Mouse (Mus musculus): ENCODE results near the gene 1700028J19Rik.

Gene 1700028J19Rik

DNA sequence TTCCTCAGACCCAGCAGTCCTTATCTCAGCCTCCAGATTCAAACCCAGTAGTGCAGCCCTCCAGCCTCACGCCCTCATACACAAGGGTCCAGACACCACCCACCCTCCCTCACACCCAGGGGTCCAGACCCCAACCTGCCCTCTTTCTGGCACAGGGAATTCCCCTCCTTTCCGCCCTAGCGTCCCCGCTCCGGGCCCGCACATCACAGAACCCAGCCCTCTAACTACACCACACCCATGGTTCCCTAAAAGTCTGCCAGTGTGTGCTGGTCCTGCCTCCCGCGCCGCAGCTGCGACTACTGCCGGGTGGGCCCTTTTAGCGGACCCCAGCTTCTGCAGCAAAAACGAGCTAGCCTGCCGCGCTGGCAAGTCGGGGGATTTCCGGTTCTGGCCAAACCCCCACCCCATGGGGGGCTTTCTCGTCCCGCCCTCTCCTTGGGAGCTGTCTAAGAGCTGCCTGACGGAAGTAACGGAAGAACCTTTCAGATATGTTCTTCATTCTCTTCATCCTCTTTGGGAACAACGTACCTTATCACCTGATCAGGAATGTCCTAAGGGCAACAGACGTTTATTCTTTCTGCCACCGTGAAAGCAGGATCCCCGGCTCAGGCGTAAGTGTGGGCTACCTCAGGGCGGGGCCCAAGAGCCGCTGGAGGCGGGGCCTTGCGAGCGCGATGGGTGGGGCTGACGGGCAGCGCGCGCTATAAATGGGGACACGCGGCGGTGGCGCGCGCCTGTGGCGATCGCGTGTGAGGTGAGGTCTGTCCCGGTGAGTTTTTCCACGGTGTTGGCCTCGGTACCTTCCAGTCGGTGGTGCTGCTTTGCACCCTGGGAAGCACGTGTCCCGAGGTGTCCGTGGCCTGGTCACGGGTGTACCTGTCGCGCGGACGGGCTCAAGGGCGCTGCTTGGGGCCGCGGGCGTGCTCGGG, at the start of gene 1700028J19Rik, which contains the start of gene 2410002F23Rik:
Gene 1700028J19Rik, minus strand, starts transcription at position 641 of the 929 bp plus-strand sequence.
Gene 2410002F23Rik, plus strand, starts transcription at position 668 of the 929 bp plus-strand sequence.
- peak; percentile 90 for DNase-seq (ENCODE audit: low spot score)

GRCm38 (mm10) chr7:44291418-44291817, 44.9 kb upstream of the 1700028J19Rik start:
- no peak for DNase-seq (ENCODE audit: low spot score)

GRCm38 (mm10) chr7:44290986-44291385, 44.5 kb upstream of the 1700028J19Rik start:
- no peak for DNase-seq (ENCODE audit: low spot score)

- no peak for DNase-seq (ENCODE audit: low spot score)
Observed at GRCm38 (mm10) chr7:44287760-44288159, 41.3 kb upstream of the 1700028J19Rik start.

DNA sequence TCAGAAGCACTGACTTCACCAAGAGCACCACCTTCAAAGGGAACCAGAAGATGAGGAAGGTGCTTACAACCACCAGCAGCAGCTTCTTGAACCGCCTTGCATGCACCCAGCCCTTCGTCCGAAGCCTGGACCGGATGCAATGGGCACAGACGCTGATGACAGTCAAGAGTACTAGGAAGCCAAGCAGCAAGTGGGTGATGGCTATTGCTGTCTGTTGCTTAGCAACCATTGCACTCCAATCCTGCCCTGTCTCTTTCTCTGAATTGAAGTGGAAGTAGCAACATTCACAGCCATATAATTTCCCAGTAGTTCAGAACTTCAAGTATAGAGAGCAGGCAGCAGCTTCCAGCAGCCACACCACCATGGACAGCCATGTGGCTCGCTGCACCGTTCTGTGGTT, 35.1 kb upstream of the 1700028J19Rik start:
- DNase-seq (ENCODE audit: low spot score): peak; percentile 13

- DNase-seq (ENCODE audit: low spot score): no peak
Observed at GRCm38 (mm10) chr7:44280959-44281358, 34.5 kb upstream of the 1700028J19Rik start.

- DNase-seq (ENCODE audit: low spot score): no peak
Observed at GRCm38 (mm10) chr7:44277250-44277622, 30.7 kb upstream of the 1700028J19Rik start.

GRCm38 (mm10) chr7:44276461-44277249, 30.2 kb upstream of the 1700028J19Rik start:
- DNase-seq (ENCODE audit: low spot score): no peak

GRCm38 (mm10) chr7:44275546-44275945, 29.1 kb upstream of the 1700028J19Rik start:
- no peak for DNase-seq (ENCODE audit: low spot score)

DNA sequence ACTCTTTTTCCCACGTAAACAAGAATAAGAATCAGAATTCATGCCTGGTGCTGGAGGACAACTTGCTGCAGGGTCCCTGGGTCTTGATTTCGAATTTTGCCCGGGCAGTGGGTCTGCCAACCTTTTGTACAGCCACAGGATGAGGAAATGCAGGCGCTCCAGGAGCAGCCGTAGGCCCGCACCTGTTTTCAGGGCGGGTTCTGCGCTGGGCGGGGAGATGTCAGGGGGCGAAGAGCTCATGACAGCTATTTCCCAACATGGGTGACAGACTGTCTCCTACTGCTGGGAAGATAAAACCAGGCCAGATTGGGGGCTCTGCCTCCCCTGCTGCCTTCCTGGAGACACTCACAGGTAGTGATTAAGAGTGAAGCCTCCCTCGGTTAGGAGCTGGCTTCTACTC, 27.6 kb upstream of the 1700028J19Rik start:
- no peak for DNase-seq (ENCODE audit: low spot score)

- no peak for DNase-seq (ENCODE audit: low spot score)
Observed at GRCm38 (mm10) chr7:44273446-44273845, 27.0 kb upstream of the 1700028J19Rik start.

DNA sequence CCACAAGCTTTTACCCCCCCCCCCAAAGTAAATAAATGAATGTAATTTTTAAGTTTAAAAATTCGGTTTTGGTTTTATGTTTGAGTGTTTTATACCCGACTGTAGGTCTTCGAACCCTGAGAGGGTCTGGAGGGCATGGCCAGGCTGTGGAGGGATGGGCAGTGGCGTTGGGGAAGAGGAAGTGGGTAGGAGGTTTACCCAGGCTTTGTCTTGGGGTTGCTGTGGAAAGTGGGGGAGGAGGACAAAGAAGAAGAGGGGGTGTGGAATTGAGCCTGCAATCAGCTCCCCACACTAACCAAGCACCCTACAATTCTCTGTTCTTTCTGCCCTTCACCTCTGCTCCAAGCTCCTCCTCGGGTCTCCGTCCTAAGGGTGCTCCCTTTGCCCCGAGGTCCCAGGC, 26.1 kb upstream of the 1700028J19Rik start:
- DNase-seq (ENCODE audit: low spot score): no peak

DNA sequence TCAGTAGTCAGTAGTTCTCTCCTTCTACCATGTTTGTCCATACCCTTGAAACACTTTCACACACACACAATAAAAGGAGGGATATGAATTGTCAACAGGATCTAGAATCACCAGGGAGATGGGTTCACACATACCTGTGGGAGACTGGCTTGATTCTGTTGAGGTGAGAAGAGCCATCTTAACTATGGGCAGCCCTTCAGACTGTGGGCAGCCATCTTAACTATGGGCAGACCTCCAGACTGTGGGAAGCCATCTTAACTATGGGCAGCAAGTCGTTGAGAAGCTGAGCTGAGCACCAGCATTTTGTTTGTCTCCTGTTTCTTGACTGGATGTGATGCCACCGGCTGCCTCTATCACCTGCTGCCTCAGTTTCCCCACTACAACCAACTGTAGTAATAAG, 24.8 kb upstream of the 1700028J19Rik start:
- DNase-seq (ENCODE audit: low spot score): no peak

DNA sequence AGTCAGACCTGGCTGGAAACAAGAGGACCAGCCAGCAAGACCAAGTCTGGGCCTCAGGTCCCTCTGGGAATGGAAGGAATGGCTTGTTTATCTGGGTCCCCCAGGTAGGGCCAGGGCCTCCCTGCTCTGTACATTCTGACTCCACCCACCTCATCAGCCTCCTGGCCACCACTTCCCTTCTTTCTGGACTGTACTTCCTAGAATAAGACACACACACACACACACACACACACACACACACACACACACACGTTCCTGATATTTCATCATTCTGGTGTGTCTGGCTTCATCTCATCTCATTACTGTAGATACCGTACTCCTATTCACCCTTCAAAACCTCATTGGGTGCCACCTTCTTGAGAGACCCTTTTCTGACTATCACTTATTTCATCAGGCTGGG, 22.9 kb upstream of the 1700028J19Rik start:
- DNase-seq (ENCODE audit: low spot score): no peak

GRCm38 (mm10) chr7:44268117-44268516, 21.6 kb upstream of the 1700028J19Rik start:
- DNase-seq (ENCODE audit: low spot score): no peak

DNA sequence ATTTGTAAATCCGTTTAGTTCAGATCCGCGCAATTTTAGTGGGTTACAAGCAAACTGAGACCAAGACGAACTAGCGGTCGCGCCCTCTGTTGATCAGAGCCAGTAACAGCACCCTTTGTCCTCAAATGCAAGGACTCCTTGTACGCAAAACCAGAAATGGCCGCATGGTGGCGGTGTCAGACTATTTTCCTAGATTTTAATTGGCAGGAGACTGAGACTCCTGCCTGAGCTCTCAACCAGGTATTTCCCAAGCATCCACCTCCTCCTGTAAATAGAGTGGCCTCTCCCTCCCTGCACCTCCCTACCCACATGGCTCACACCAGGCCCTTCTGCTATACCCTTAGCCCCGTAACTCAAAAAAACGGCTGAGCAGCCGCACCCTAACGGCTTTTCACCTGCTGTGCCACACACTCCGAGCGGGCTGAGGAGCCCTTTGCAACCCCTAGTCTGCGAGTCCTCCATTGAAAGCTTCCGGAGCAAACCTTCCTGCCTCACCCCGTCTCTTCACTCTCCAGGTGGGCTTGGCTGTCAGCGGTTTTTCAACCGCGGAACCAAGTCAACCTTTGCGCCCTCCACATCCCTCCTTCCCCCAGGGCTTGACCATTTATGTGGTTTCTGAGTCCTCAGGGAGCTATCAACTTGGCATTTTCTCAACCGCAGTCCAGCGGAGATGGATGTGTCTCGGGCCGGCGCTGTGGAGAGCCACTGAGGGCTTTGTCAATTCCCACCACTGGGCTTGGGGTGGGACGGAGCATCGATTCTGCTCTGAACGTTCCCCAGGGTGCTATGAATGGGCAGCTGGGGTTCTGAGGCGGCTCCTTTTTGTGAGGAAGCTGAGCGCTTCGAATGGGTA, 16.5 kb upstream of the 1700028J19Rik start:
- peak; percentile 94 for DNase-seq (ENCODE audit: low spot score)

- no peak for DNase-seq (ENCODE audit: low spot score)
Observed at GRCm38 (mm10) chr7:44261147-44261546, 14.7 kb upstream of the 1700028J19Rik start, which contains the start of gene Gm15517. TSS of gene Gm15517 (plus strand) at chr7:44261447.

- DNase-seq (ENCODE audit: low spot score): no peak
Observed at GRCm38 (mm10) chr7:44260410-44260809, 13.9 kb upstream of the 1700028J19Rik start.

DNA sequence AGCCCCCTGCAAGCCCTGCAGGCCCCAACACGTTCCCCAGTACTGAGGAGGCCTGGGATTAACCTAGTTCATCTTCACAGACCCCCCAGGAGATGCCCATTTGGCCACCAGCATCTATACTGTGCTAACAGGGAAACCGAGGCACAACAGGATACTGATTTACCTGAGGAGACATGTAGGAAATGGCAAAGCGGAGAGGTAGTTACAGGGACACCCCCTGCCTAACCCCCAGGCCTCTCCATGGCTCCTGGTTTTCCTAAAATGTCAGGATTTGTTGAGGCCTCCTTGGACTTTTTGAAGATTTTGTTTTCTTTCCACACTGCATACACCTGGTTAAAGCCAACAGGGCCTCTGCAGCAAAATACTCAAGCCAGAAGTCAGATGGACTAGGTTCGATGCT, 10.8 kb upstream of the 1700028J19Rik start, which contains the start of gene Acp4:
Gene Acp4, minus strand, starts transcription at position 101 of the 400 bp plus-strand sequence.
- DNase-seq (ENCODE audit: low spot score): no peak

GRCm38 (mm10) chr7:44254930-44255329, 8.4 kb upstream of the 1700028J19Rik start:
- DNase-seq (ENCODE audit: low spot score): peak; percentile 34

GRCm38 (mm10) chr7:44253023-44253616, 6.6 kb upstream of the 1700028J19Rik start:
- no peak for DNase-seq (ENCODE audit: low spot score)
